In genomic region chr3:130900846-130901245, GRCm38 (mm10) we compare ENCODE assay signal across 24 mouse cellular contexts.
DNase-seq lines count a peak whose midpoint lies in the region; ATAC-seq and TF ChIP-seq lines count a peak whose summit lies in the region.
"Had no signal": no experiment of that assay in that cellular context is flagged by ENCODE, and none has a peak within 500 bp of the region (broad histone marks: within the 10 kb centered on the region; RNA-seq: fewer than 3 reads in every experiment).

No protein-coding gene starts in this region.

- H3K27ac ChIP-seq in heart, embryonic 13.5 days (replicated peaks) = peak overlapping the region; percentile 71
- H3K27ac ChIP-seq in limb, embryonic 14.5 days (replicated peaks; ENCODE audit: low read depth, low read length) = 0 out of 2 replicates have a peak overlapping the region, but pooled peaks have one; percentile 14
- H3K27ac ChIP-seq in limb, embryonic 10.5 days = no peak overlapping the region
- peak overlapping the region; percentile 29; the same call in 1 of the 2 replicates for H3K27ac ChIP-seq in embryonic facial prominence, embryonic 11.5 days (replicated peaks; ENCODE audit: low read depth, low read length)
- peak overlapping the region; percentile 68; the same call in 1 of the 2 replicates for H3K27ac ChIP-seq in embryonic facial prominence, embryonic 14.5 days (replicated peaks; ENCODE audit: low read depth, low read length)
- H3K27ac ChIP-seq: hindbrain, postnatal 0 days; limb, embryonic 12.5 days; liver, embryonic 12.5 days; neural tube, embryonic 15.5 days had no signal

- no peaks in the 10 kb centered on the region for H3K27me3 ChIP-seq in heart, embryonic 13.5 days (replicated peaks)
- no peaks in the 10 kb centered on the region for H3K27me3 ChIP-seq in limb, embryonic 14.5 days (ENCODE audit: control insufficient read depth, insufficient read depth, low read length)
- peaks cover 7% of the 10 kb centered on the region; the same call in 1 of the 2 replicates for H3K27me3 ChIP-seq in limb, embryonic 10.5 days (ENCODE audit: low read depth, poor library complexity, severe bottlenecking)
- H3K27me3 ChIP-seq in embryonic facial prominence, embryonic 11.5 days (ENCODE audit: control insufficient read depth, insufficient read depth, low read length) = no peaks in the 10 kb centered on the region
- H3K27me3 ChIP-seq in embryonic facial prominence, embryonic 14.5 days (replicated peaks; ENCODE audit: control insufficient read depth, insufficient read depth, low read length) = 0 out of 2 replicates have a peak, but pooled peaks cover 2% of the 10 kb centered on the region
- H3K27me3 ChIP-seq: liver, embryonic 12.5 days; neural tube, embryonic 15.5 days had no signal

- no peak for ATAC-seq in heart, embryonic 13.5 days (ENCODE audit: extremely low read depth, insufficient number of reproducible peaks, low FRiP score, low TSS enrichment)
- ATAC-seq in limb, embryonic 14.5 days (ENCODE audit: low FRiP score, low read depth) = no peak
- no peak; the same call in 1 of the 2 replicates for ATAC-seq in embryonic facial prominence, embryonic 11.5 days (replicated peaks; ENCODE audit: insufficient number of reproducible peaks, low FRiP score, low TSS enrichment, low read depth)
- ATAC-seq in embryonic facial prominence, embryonic 14.5 days (ENCODE audit: low read depth) = no peak
- ATAC-seq in erythroblast, adult 5-6 weeks (replicated peaks; ENCODE audit: low FRiP score, poor library complexity, severe bottlenecking) = no peak
- ATAC-seq: forebrain, embryonic 16.5 days; hindbrain, postnatal 0 days; intestine, embryonic 16.5 days; liver, embryonic 12.5 days had no signal

- DNase-seq in heart, postnatal 36 days = no peak
- DNase-seq in limb, embryonic 14.5 days (ENCODE audit: low spot score) = no peak
- DNase-seq in limb, embryonic 10.5 days (ENCODE audit: low spot score) = no peak
- DNase-seq in embryonic facial prominence, embryonic 11.5 days (ENCODE audit: low spot score) = no peak
- no peak for DNase-seq in embryonic facial prominence, embryonic 14.5 days (ENCODE audit: low spot score)
- no peak for DNase-seq in left cerebral cortex, postnatal 36 days (ENCODE audit: low spot score in 2 of 2)
- DNase-seq: adrenal gland, postnatal 14 days; cerebellum, adult 8-10 months; gastrocnemius, postnatal 14 days; kidney, adult 9 months; kidney, postnatal 14 days; lung, adult 18-20 months; lung, postnatal 10 days; right cerebral cortex, adult 18-20 months; right cerebral cortex, postnatal 4 days had no signal

- no peak for TF ChIP-seq POLR2A in limb, embryonic 14.5 days (IDR thresholded peaks at IDR 0.05; ENCODE audit: borderline replicate concordance, extremely low read depth, insufficient read depth, insufficient read length)

- intact Hi-C loops in heart, postnatal 36 days (cut with DNase I) = no loop called here
- intact Hi-C loops in left cerebral cortex, postnatal 36 days (cut with DNase I) = no loop called here

- no peaks in the 10 kb centered on the region for H3K9me3 ChIP-seq in heart, embryonic 13.5 days
- H3K9me3 ChIP-seq in limb, embryonic 14.5 days (ENCODE audit: control insufficient read depth, low read length) = no peaks in the 10 kb centered on the region
- H3K9me3 ChIP-seq in limb, embryonic 10.5 days (replicated peaks) = no peaks in the 10 kb centered on the region
- no peaks in the 10 kb centered on the region for H3K9me3 ChIP-seq in embryonic facial prominence, embryonic 11.5 days (replicated peaks; ENCODE audit: control insufficient read depth, low read length)
- no peaks in the 10 kb centered on the region for H3K9me3 ChIP-seq in embryonic facial prominence, embryonic 14.5 days (ENCODE audit: control insufficient read depth, low read length)
- H3K9me3 ChIP-seq: limb, embryonic 12.5 days; liver, embryonic 12.5 days; neural tube, embryonic 15.5 days had no signal

- no peaks in the 10 kb centered on the region for H3K36me3 ChIP-seq in heart, embryonic 13.5 days
- no peaks in the 10 kb centered on the region for H3K36me3 ChIP-seq in limb, embryonic 14.5 days (ENCODE audit: control insufficient read depth, insufficient read depth, low read length)
- no peaks in the 10 kb centered on the region for H3K36me3 ChIP-seq in limb, embryonic 10.5 days
- no peaks in the 10 kb centered on the region for H3K36me3 ChIP-seq in embryonic facial prominence, embryonic 11.5 days (replicated peaks; ENCODE audit: control insufficient read depth, insufficient read depth, low read depth, low read length)
- no peaks in the 10 kb centered on the region for H3K36me3 ChIP-seq in embryonic facial prominence, embryonic 14.5 days (ENCODE audit: control insufficient read depth, insufficient read depth, low read length)
- H3K36me3 ChIP-seq: limb, embryonic 12.5 days; liver, embryonic 12.5 days; neural tube, embryonic 15.5 days had no signal

- H3K4me1 ChIP-seq in heart, embryonic 13.5 days = peaks cover 31% of the 10 kb centered on the region
- 0 out of 2 replicates have a peak, but pooled peaks cover 6% of the 10 kb centered on the region for H3K4me1 ChIP-seq in limb, embryonic 14.5 days (ENCODE audit: control insufficient read depth, insufficient read depth, low read length)
- H3K4me1 ChIP-seq in limb, embryonic 10.5 days = peaks cover 32% of the 10 kb centered on the region
- H3K4me1 ChIP-seq in embryonic facial prominence, embryonic 11.5 days (ENCODE audit: control insufficient read depth, insufficient read depth, low read length) = peaks cover 7% of the 10 kb centered on the region
- H3K4me1 ChIP-seq in embryonic facial prominence, embryonic 14.5 days (ENCODE audit: control insufficient read depth, insufficient read depth, low read length) = peaks cover 22% of the 10 kb centered on the region
- H3K4me1 ChIP-seq: liver, embryonic 12.5 days; neural tube, embryonic 15.5 days had no signal

- WGBS in heart, embryonic 13.5 days = 66% methylated on average over 6 of the region's 6 CpGs
- WGBS in limb, embryonic 14.5 days = 68% methylated on average over 6 of the region's 6 CpGs
- WGBS in limb, embryonic 10.5 days = 77% methylated on average over 6 of the region's 6 CpGs
- 81% methylated on average over 6 of the region's 6 CpGs for WGBS in embryonic facial prominence, embryonic 11.5 days
- WGBS in embryonic facial prominence, embryonic 14.5 days = 70% methylated on average over 6 of the region's 6 CpGs

- peak overlapping the region; percentile 62 for H3K4me2 ChIP-seq in heart, embryonic 13.5 days
- H3K4me2 ChIP-seq in limb, embryonic 14.5 days (replicated peaks; ENCODE audit: low read depth, low read length, severe bottlenecking) = no peak overlapping the region
- 0 out of 2 replicates have a peak overlapping the region, but pooled peaks have one; percentile 2 for H3K4me2 ChIP-seq in embryonic facial prominence, embryonic 11.5 days (ENCODE audit: low read depth, low read length)
- H3K4me2 ChIP-seq in embryonic facial prominence, embryonic 14.5 days (ENCODE audit: low read depth, low read length) = peak overlapping the region; percentile 5; the same call in 1 of the 2 replicates
- H3K4me2 ChIP-seq: limb, embryonic 12.5 days; midbrain, embryonic 11.5 days; neural tube, embryonic 15.5 days had no signal

- H3K4me3 ChIP-seq in heart, embryonic 13.5 days = peak overlapping the region; percentile 32; the same call in 1 of the 2 replicates
- no peak overlapping the region for H3K4me3 ChIP-seq in limb, embryonic 14.5 days (replicated peaks; ENCODE audit: low read length)
- no peak overlapping the region for H3K4me3 ChIP-seq in limb, embryonic 10.5 days
- no peak overlapping the region for H3K4me3 ChIP-seq in embryonic facial prominence, embryonic 11.5 days (ENCODE audit: low read depth, low read length)
- H3K4me3 ChIP-seq in embryonic facial prominence, embryonic 14.5 days (ENCODE audit: low read depth, low read length) = no peak overlapping the region
- H3K4me3 ChIP-seq: limb, embryonic 12.5 days; liver, embryonic 12.5 days; neural tube, embryonic 15.5 days had no signal

- no peak overlapping the region for H3K9ac ChIP-seq in heart, embryonic 13.5 days
- H3K9ac ChIP-seq in limb, embryonic 14.5 days (ENCODE audit: low read depth, low read length, severe bottlenecking) = no peak overlapping the region
- H3K9ac ChIP-seq in embryonic facial prominence, embryonic 11.5 days (replicated peaks; ENCODE audit: low read length) = no peak overlapping the region
- no peak overlapping the region for H3K9ac ChIP-seq in embryonic facial prominence, embryonic 14.5 days (ENCODE audit: low read depth, low read length)
- H3K9ac ChIP-seq: limb, embryonic 12.5 days; liver, embryonic 12.5 days; neural tube, embryonic 15.5 days had no signal
